Mouse (Mus musculus) urinary bladder, postnatal 14 days (tissue): Measurements from ENCODE around the gene Tmem247.

Experiments used
- DNase-seq: peaks from one replicate; pipeline ENCODE4 v3.0.0; 2021; ENCODE audit warnings: low spot score

The Tmem247 gene

GRCm38 (mm10) chr17:86962894-86963585 is 45.9 kb downstream of the Tmem247 start, which contains the start of gene Rhoq:
TSS of gene Rhoq (plus strand) at chr17:86963082.
- peak; percentile 89 for DNase-seq

GRCm38 (mm10) chr17:86963586-86963902 is 46.4 kb downstream of the Tmem247 start:
- DNase-seq, result no peak

GRCm38 (mm10) chr17:86964041-86964440 is 46.9 kb downstream of the Tmem247 start:
- no peak for DNase-seq

- peak; percentile 73 for DNase-seq
Observed at GRCm38 (mm10) chr17:86964502-86964901, 47.4 kb downstream of the Tmem247 start.

GRCm38 (mm10) chr17:86965121-86965520 is 48.0 kb downstream of the Tmem247 start:
- no peak for DNase-seq

GRCm38 (mm10) chr17:86966040-86966439 is 48.9 kb downstream of the Tmem247 start:
- no peak for DNase-seq

GRCm38 (mm10) chr17:86967048-86967447 is 49.9 kb downstream of the Tmem247 start:
- no peak for DNase-seq

GRCm38 (mm10) chr17:86967536-86968525 is 50.7 kb downstream of the Tmem247 start:
- no peak for DNase-seq

GRCm38 (mm10) chr17:86968581-86968980 is 51.4 kb downstream of the Tmem247 start:
- no peak for DNase-seq

GRCm38 (mm10) chr17:86969582-86969981 is 52.4 kb downstream of the Tmem247 start:
- DNase-seq, result no peak

- no peak for DNase-seq
Observed at GRCm38 (mm10) chr17:86970026-86970750, 53.0 kb downstream of the Tmem247 start.

GRCm38 (mm10) chr17:86971036-86971435 is 53.9 kb downstream of the Tmem247 start:
- no peak for DNase-seq

GRCm38 (mm10) chr17:86971860-86972259 is 54.7 kb downstream of the Tmem247 start:
- DNase-seq, result no peak
